ENCODE assay signal across 9 mouse cellular contexts in genomic region chr17:36043286-36043685, GRCm38 (mm10). TPM values are rescaled to one million over a fixed set of nuclear protein-coding genes. Genes with fewer than 3 reads are reported as not detected.
DNase-seq lines count a peak whose midpoint lies in the region; ATAC-seq and TF ChIP-seq lines count a peak whose summit lies in the region.
"Had no signal": no experiment of that assay in that cellular context is flagged by ENCODE, and none has a peak within 500 bp of the region (broad histone marks: within the 10 kb centered on the region; RNA-seq: fewer than 3 reads in every experiment).

No protein-coding gene starts in this region.

- H3K9ac ChIP-seq in liver, embryonic 14.5 days (replicated peaks): peak overlapping the region; percentile 58

- H3K27me3 ChIP-seq in thymus, adult 2 months (ENCODE audit: control insufficient read depth, insufficient read depth, low read length): no peaks in the 10 kb centered on the region
- H3K27me3 ChIP-seq in liver, embryonic 14.5 days (ENCODE audit: control insufficient read depth, insufficient read depth, low read length): no peaks in the 10 kb centered on the region

- TF ChIP-seq POLR2A in thymus, adult 2 months (IDR thresholded peaks at IDR 0.05; ENCODE audit: control insufficient read depth, extremely low read depth, insufficient read depth, low read length, poor library complexity): no peak

- H3K4me3 ChIP-seq in gastrocnemius, adult 2 months: peak overlapping the region; percentile 74
- peak overlapping the region; percentile 95 for H3K4me3 ChIP-seq in thymus, adult 2 months (ENCODE audit: control insufficient read depth, insufficient read depth, low read length)
- peak overlapping the region; percentile 56 to 86 for H3K4me3 ChIP-seq in liver, embryonic 14.5 days (ENCODE audit: insufficient read depth in 1 of 2, low read depth in 2 of 2, low read length in 2 of 2)

- peak overlapping the region; percentile 88 for H3K27ac ChIP-seq in gastrocnemius, adult 2 months
- H3K27ac ChIP-seq in thymus, adult 2 months (ENCODE audit: control insufficient read depth, insufficient read depth, low read length): peak overlapping the region; percentile 86
- H3K27ac ChIP-seq in liver, embryonic 14.5 days: no peak overlapping the region; the same call in 1 of the 2 replicates

- H3K9me3 ChIP-seq in liver, embryonic 14.5 days (ENCODE audit: control insufficient read depth, low read length): no peaks in the 10 kb centered on the region

- H3K36me3 ChIP-seq in thymus, adult 2 months (ENCODE audit: control insufficient read depth, insufficient read depth, low read length): no peaks in the 10 kb centered on the region
- H3K36me3 ChIP-seq in liver, embryonic 14.5 days (replicated peaks; ENCODE audit: control insufficient read depth, insufficient read depth, low read depth): no peaks in the 10 kb centered on the region

- H3K4me2 ChIP-seq in liver, embryonic 14.5 days (ENCODE audit: low read depth): peak overlapping the region; percentile 74

- intact Hi-C loops in gastrocnemius, adult 2 months (cut with DNase I): no loop called here
- intact Hi-C loops in left cerebral cortex, postnatal 25 days (cut with DNase I): no loop called here

- TF ChIP-seq EP300 in liver, embryonic 14.5 days (IDR thresholded peaks at IDR 0.05; ENCODE audit: low read depth): no peak

- TF ChIP-seq CTCF in gastrocnemius, adult 2 months (IDR thresholded peaks at IDR 0.05): no peak
- no peak for TF ChIP-seq CTCF in thymus, adult 2 months (IDR thresholded peaks at IDR 0.05; ENCODE audit: borderline replicate concordance, control insufficient read depth, extremely low read depth, insufficient read depth, low read length, poor library complexity)
- TF ChIP-seq CTCF in liver, embryonic 14.5 days (IDR thresholded peaks at IDR 0.05; ENCODE audit: low read depth): no peak

- no peak for ATAC-seq in liver, embryonic 14.5 days (ENCODE audit: insufficient read depth)

- H3K4me1 ChIP-seq in thymus, adult 2 months (replicated peaks; ENCODE audit: control insufficient read depth, insufficient read depth, low read length): peaks cover 22% of the 10 kb centered on the region
- peaks cover 0 to 5% of the 10 kb centered on the region in 2 experiments; a peak in 2 of 4 replicates for H3K4me1 ChIP-seq in liver, embryonic 14.5 days (replicated peaks; ENCODE audit: control insufficient read depth in 2 of 2, insufficient read depth in 2 of 2, low read length in 1 of 2)

- 18% methylated on average over 3 of the region's 3 CpGs for WGBS in thymus, adult 2 months
- WGBS in liver, embryonic 14.5 days (ENCODE audit: insufficient replicate concordance): 61% methylated on average over 3 of the region's 3 CpGs

- no peak for DNase-seq in gastrocnemius, adult 2 months
- DNase-seq in gastrocnemius, postnatal 10 days: no peak
- DNase-seq in thymus, adult 2 months: no peak
- no peak for DNase-seq in thymus, postnatal 36 days
- DNase-seq in liver, embryonic 14.5 days (ENCODE audit: low read depth in 3 of 3, low spot score in 3 of 3): no peak
- no peak for DNase-seq in urinary bladder, postnatal 36 days (ENCODE audit: low spot score in 2 of 2)
- DNase-seq in adrenal gland, postnatal 10 days: no peak
- no peak for DNase-seq in left cerebral cortex, postnatal 25 days (ENCODE audit: low spot score in 2 of 2)

RNA-seq across cellular contexts. Expression of gene Gm6034, which starts 0.5 kb away (rescaled TPM):
- total RNA-seq in gastrocnemius, adult 2 months (2021): not detected
- under 1 TPM in 1 of 2 experiments, not detected in 1; 0.16 TPM for total RNA-seq in gastrocnemius, postnatal 10 days (2021)
- 0.22 TPM in 1 of 2 replicates, not detected in the other for polyA plus RNA-seq in thymus, adult 2 months (2012; rRNA removed)
- polyA plus RNA-seq in liver, embryonic 14.5 days (2012; rRNA removed): not detected in 2 replicates
- polyA plus RNA-seq in liver, embryonic 14.5 days (2014; fragmentation: Nextera tagmentation; extraction: Ambion mirVana): not detected in 2 replicates
- not detected for total RNA-seq in adrenal gland, postnatal 10 days (2021)
- total RNA-seq in left cerebral cortex, postnatal 25 days (2021): not detected
- total RNA-seq: common myeloid progenitor, adult 5-6 weeks had no signal

RNA-seq across cellular contexts. Expression of gene H2-T22, which starts 0.7 kb away (rescaled TPM):
- 1 to 10 TPM; 8.8 to 9.7 TPM for total RNA-seq in gastrocnemius, adult 2 months (2021)
- total RNA-seq in gastrocnemius, postnatal 10 days (2021): 1 to 10 TPM; 8.1 to 8.8 TPM
- 105 and 119 TPM in 2 replicates for polyA plus RNA-seq in thymus, adult 2 months (2012; rRNA removed)
- 6.8 and 7.9 TPM in 2 replicates for polyA plus RNA-seq in liver, embryonic 14.5 days (2012; rRNA removed)
- 9.8 and 10.6 TPM in 2 replicates for polyA plus RNA-seq in liver, embryonic 14.5 days (2014; fragmentation: Nextera tagmentation; extraction: Ambion mirVana)
- total RNA-seq in adrenal gland, postnatal 10 days (2021): 10 to 100 TPM; 23.5 to 25.4 TPM
- 1 to 10 TPM; 8.3 to 9.3 TPM for total RNA-seq in left cerebral cortex, postnatal 25 days (2021)

RNA-seq across cellular contexts. Expression of gene H2-T23, which starts 10.6 kb away (rescaled TPM):
- 1 to 10 TPM; 6.3 to 9.2 TPM for total RNA-seq in gastrocnemius, adult 2 months (2021)
- 1 to 10 TPM; 5.2 to 6.7 TPM for total RNA-seq in gastrocnemius, postnatal 10 days (2021)
- 380 and 457 TPM in 2 replicates for polyA plus RNA-seq in thymus, adult 2 months (2012; rRNA removed)
- polyA plus RNA-seq in liver, embryonic 14.5 days (2012; rRNA removed): 24.3 and 29.1 TPM in 2 replicates
- polyA plus RNA-seq in liver, embryonic 14.5 days (2014; fragmentation: Nextera tagmentation; extraction: Ambion mirVana): 25.5 and 28.8 TPM in 2 replicates
- 10 to 100 TPM; 55.7 to 82.7 TPM for total RNA-seq in adrenal gland, postnatal 10 days (2021)
- total RNA-seq in left cerebral cortex, postnatal 25 days (2021): 10 to 100 TPM in 1 of 2 experiments, 1 to 10 TPM in 1; 9.9 to 10.2 TPM

RNA-seq across cellular contexts. Expression of gene Gm11127, which starts 14.9 kb away (rescaled TPM):
- 1 to 10 TPM; 1.5 to 2.1 TPM for total RNA-seq in gastrocnemius, adult 2 months (2021)
- total RNA-seq in gastrocnemius, postnatal 10 days (2021): 1 to 10 TPM; 1.6 to 2.0 TPM
- 0.39 and 0.61 TPM in 2 replicates for polyA plus RNA-seq in thymus, adult 2 months (2012; rRNA removed)
- polyA plus RNA-seq in liver, embryonic 14.5 days (2012; rRNA removed): 0.03 TPM in 1 of 2 replicates, not detected in the other
- polyA plus RNA-seq in liver, embryonic 14.5 days (2014; fragmentation: Nextera tagmentation; extraction: Ambion mirVana): not detected in 2 replicates
- total RNA-seq in adrenal gland, postnatal 10 days (2021): 1 to 10 TPM; 2.4 to 2.5 TPM
- 1 to 10 TPM; 1.3 TPM for total RNA-seq in left cerebral cortex, postnatal 25 days (2021)

RNA-seq across cellular contexts. Expression of gene H2-T24, which starts 22.9 kb away (rescaled TPM):
- 1 to 10 TPM; 2.0 to 2.5 TPM for total RNA-seq in gastrocnemius, adult 2 months (2021)
- under 1 TPM; 0.45 to 0.84 TPM for total RNA-seq in gastrocnemius, postnatal 10 days (2021)
- polyA plus RNA-seq in thymus, adult 2 months (2012; rRNA removed): 15.0 and 20.4 TPM in 2 replicates
- 3.2 and 4.3 TPM in 2 replicates for polyA plus RNA-seq in liver, embryonic 14.5 days (2012; rRNA removed)
- 3.7 and 4.0 TPM in 2 replicates for polyA plus RNA-seq in liver, embryonic 14.5 days (2014; fragmentation: Nextera tagmentation; extraction: Ambion mirVana)
- total RNA-seq in adrenal gland, postnatal 10 days (2021): 1 to 10 TPM; 2.9 to 3.9 TPM
- 1 to 10 TPM; 1.7 to 2.3 TPM for total RNA-seq in left cerebral cortex, postnatal 25 days (2021)

Comparison
In these comparisons a context has a peak if more than half of its experiments do, and no peak if none do; other contexts are left out.
1. RNA of gene H2-T23, which starts 10.6 kb away (total RNA-seq): 55.7 to 82.7 TPM in adrenal gland, postnatal 10 days; 9.9 to 10.2 TPM in left cerebral cortex, postnatal 25 days, 6.3 to 9.2 TPM in gastrocnemius, adult 2 months and 5.2 to 6.7 TPM in gastrocnemius, postnatal 10 days; every median in the first group is over 4 times any median in the second.
2. Peak in every context shown above with its lines, with median percentiles within 50 percentile points of each other: H3K4me3 ChIP-seq.